Mouse (Mus musculus) brain, embryonic 14.5 days (tissue): ENCODE measurements at regions not wholly inside any gene's neighbourhood (a gene's known extent, or its start where the extent isn't known, plus 50 kb on each side); places are given as distances from the start of the nearest gene placed in this dataset.

Source experiments
- CTCF ChIP-seq: fragments of 200-500 bp; IDR thresholded peaks from 2 replicates; pipeline ENCODE4 v1.5.1; 2012; ENCODE audit warnings: inconsistent platforms, mild to moderate bottlenecking, moderate library complexity, borderline replicate concordance; ENCODE audit not compliant: insufficient read depth, insufficient read length; ENCODE audit errors: extremely low read depth
- POLR2A ChIP-seq: fragments of 200-500 bp; IDR thresholded peaks from 2 replicates; pipeline ENCODE4 v1.6.1; 2012; ENCODE audit warnings: mild to moderate bottlenecking, inconsistent platforms, borderline replicate concordance; ENCODE audit not compliant: poor library complexity, insufficient read depth, insufficient read length, severe bottlenecking; ENCODE audit errors: extremely low read depth

- TF ChIP-seq CTCF (no peak), POLR2A (no peak)
These were observed 229.5 kb downstream of the Mreg start for GRCm38 (mm10) chr1:71982423-71983262.
